Mouse (Mus musculus): ENCODE data around the gene Rasl12.

GRCm38 (mm10) chr9:65391613-65391964 lies 6.7 kb upstream of the Rasl12 start, which contains the start of gene Kbtbd13:
- TF ChIP-seq EP300 (IDR thresholded peaks at IDR 0.05; ENCODE audit: low read depth) = no peak
- TF ChIP-seq CTCF (IDR thresholded peaks at IDR 0.05; ENCODE audit: low read depth) = no peak
